Mouse (Mus musculus): ENCODE data around the gene H2afz. TPM values are rescaled to one million over a fixed set of nuclear protein-coding genes. Genes with fewer than 3 reads are reported as not detected.

H2afz gene
- total RNA-seq, 2 experiments from 2014 or later = 149 to 188 TPM

Other genes with a start within 250 kb of the H2afz start
- under 1 TPM; 0.36 to 0.89 TPM for gene Ddit4l, start 242.9 kb upstream of the H2afz start, total RNA-seq (2021)
- gene Gm21962, start 193.0 kb upstream of the H2afz start, total RNA-seq (2021) = not detected
- 10 to 100 TPM; 20.6 to 21.1 TPM for gene Dnajb14, start 3.2 kb downstream of the H2afz start, total RNA-seq (2021)
- 10 to 100 TPM; 74.6 to 80.6 TPM for gene Lamtor3, start 54.0 kb downstream of the H2afz start, total RNA-seq (2021)
- 1 to 10 TPM; 3.5 to 6.9 TPM for gene Dapp1, start 117.1 kb downstream of the H2afz start, total RNA-seq (2021)
- gene 1110002E22Rik, start 200.6 kb downstream of the H2afz start, total RNA-seq (2021) = under 1 TPM in 1 of 2 experiments, not detected in 1; 0.10 TPM
- gene Gm5105, start 202.9 kb downstream of the H2afz start, total RNA-seq (2021) = not detected

Data from adrenal gland, postnatal 36 days (tissue).